Mouse (Mus musculus) cerebellum, adult 2 months (tissue): ENCODE results near the gene Stambpl1.

ENCODE experiments used
- CTCF ChIP-seq: fragments of 200-500 bp; IDR thresholded peaks from 2 replicates; pipeline ENCODE4 v1.5.1; 2011; ENCODE audit warnings: low read depth, mild to moderate bottlenecking, control low read depth, low read length, moderate library complexity, borderline replicate concordance; ENCODE audit not compliant: insufficient read depth
- POLR2A ChIP-seq: fragments of 200-500 bp; IDR thresholded peaks from 2 replicates; pipeline ENCODE4 v1.6.1; 2011; ENCODE audit warnings: low read length, control low read depth, borderline replicate concordance; ENCODE audit not compliant: insufficient read depth

DNA sequence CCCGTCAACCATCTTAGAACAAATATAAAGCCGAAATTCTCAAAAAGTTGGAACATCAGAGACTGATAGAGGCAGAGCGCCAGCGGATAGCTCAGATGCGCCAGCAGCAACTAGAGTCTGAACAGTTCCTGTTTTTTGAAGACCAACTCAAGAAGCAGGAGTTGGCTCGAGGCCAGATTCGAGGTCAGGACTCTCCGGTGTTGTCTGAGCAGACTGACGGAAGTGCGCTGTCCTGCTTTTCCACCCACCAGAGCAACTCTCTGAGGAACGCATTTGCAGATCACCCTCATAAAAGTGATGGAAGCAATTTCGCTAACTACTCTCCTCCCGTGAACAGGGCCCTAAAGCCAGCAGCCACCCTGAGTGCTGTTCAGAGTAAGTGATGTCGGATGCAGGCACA, 41.9 kb downstream of the Stambpl1 start:
- TF ChIP-seq POLR2A (no peak), CTCF (no peak)
